13 mouse cellular contexts compared by ENCODE assay signal in genomic region chr7:74323194-74323593, GRCm38 (mm10).
DNase-seq lines count a peak whose midpoint lies in the region; ATAC-seq and TF ChIP-seq lines count a peak whose summit lies in the region.
"Had no signal": no experiment of that assay in that cellular context is flagged by ENCODE, and none has a peak within 500 bp of the region (broad histone marks: within the 10 kb centered on the region; RNA-seq: fewer than 3 reads in every experiment).

No protein-coding gene starts in this region.

- DNase-seq in kidney, adult 2 months, result no peak
- DNase-seq in R1 (ENCODE audit: low read depth, low spot score), result peak; percentile 5
- DNase-seq in induced T-regulatory cell, adult 2 months (ENCODE audit: low read depth), result peak; percentile 8
- DNase-seq in retina, postnatal 1 day, result no peak
- no peak for DNase-seq in frontal cortex, adult 2 months (ENCODE audit: extremely low spot score in 1 of 2, low spot score in 1 of 2)
- no peak for DNase-seq in frontal cortex, postnatal 10 days (ENCODE audit: low spot score in 2 of 2)
- DNase-seq: adrenal gland, postnatal 10 days; left cerebral cortex, postnatal 4 days; thymus, adult 18-20 months had no signal

- peaks cover 18% of the 10 kb centered on the region for H3K4me1 ChIP-seq in kidney, embryonic 15.5 days
- H3K4me1 ChIP-seq in kidney, adult 2 months (ENCODE audit: control insufficient read depth, insufficient read depth, low read length), result no peaks in the 10 kb centered on the region
- H3K4me1 ChIP-seq in cortical plate, adult 2 months (ENCODE audit: control insufficient read depth, insufficient read depth, low read length), result peaks cover 8% of the 10 kb centered on the region; the same call in 1 of the 2 replicates
- H3K4me1 ChIP-seq: liver, embryonic 12.5 days had no signal

- no peak for TF ChIP-seq CTCF in kidney, adult 2 months (conservative IDR thresholded peaks at IDR 0.05; ENCODE audit: insufficient read depth, insufficient read length, low read depth, low read length)
- no peak for TF ChIP-seq CTCF in cortical plate, adult 2 months (IDR thresholded peaks at IDR 0.05; ENCODE audit: extremely low read depth, insufficient read depth, low read length)

- peaks cover 6% of the 10 kb centered on the region; the same call in 1 of the 2 replicates for H3K36me3 ChIP-seq in kidney, embryonic 15.5 days
- peaks cover 2% of the 10 kb centered on the region for H3K36me3 ChIP-seq in kidney, adult 2 months (ENCODE audit: control insufficient read depth, insufficient read depth, low read length)
- H3K36me3 ChIP-seq: liver, embryonic 12.5 days had no signal

- no peak for TF ChIP-seq POLR2A in kidney, adult 2 months (IDR thresholded peaks at IDR 0.05; ENCODE audit: low read depth, low read length)
- no peak for TF ChIP-seq POLR2A in cortical plate, adult 2 months (IDR thresholded peaks at IDR 0.05; ENCODE audit: extremely low read depth, insufficient read depth, low read length)

- H3K4me2 ChIP-seq in kidney, embryonic 15.5 days, result no peak overlapping the region
- H3K4me2 ChIP-seq: liver, embryonic 12.5 days had no signal

- no peak overlapping the region for H3K27ac ChIP-seq in kidney, embryonic 15.5 days
- no peak overlapping the region for H3K27ac ChIP-seq in kidney, adult 2 months (ENCODE audit: insufficient read depth, low read depth, low read length)
- 0 out of 2 replicates have a peak overlapping the region, but pooled peaks have one; percentile 24 for H3K27ac ChIP-seq in cortical plate, adult 2 months (ENCODE audit: insufficient read depth, low read length)
- H3K27ac ChIP-seq: liver, embryonic 12.5 days had no signal

- no peak overlapping the region for H3K4me3 ChIP-seq in kidney, embryonic 15.5 days (replicated peaks)
- no peak overlapping the region for H3K4me3 ChIP-seq in kidney, adult 2 months (ENCODE audit: insufficient read depth, low read depth, low read length)
- no peak overlapping the region for H3K4me3 ChIP-seq in cortical plate, adult 2 months (ENCODE audit: insufficient read depth, low read length)
- H3K4me3 ChIP-seq: liver, embryonic 12.5 days; myocyte had no signal

- no peaks in the 10 kb centered on the region for H3K27me3 ChIP-seq in kidney, embryonic 15.5 days
- no peaks in the 10 kb centered on the region for H3K27me3 ChIP-seq in kidney, adult 2 months (replicated peaks; ENCODE audit: control insufficient read depth, insufficient read depth, low read length)
- H3K27me3 ChIP-seq: liver, embryonic 12.5 days had no signal

- H3K9ac ChIP-seq in kidney, embryonic 15.5 days, result no peak overlapping the region
- H3K9ac ChIP-seq: liver, embryonic 12.5 days had no signal

- H3K9me3 ChIP-seq in kidney, embryonic 15.5 days (replicated peaks), result no peaks in the 10 kb centered on the region
- H3K9me3 ChIP-seq: liver, embryonic 12.5 days had no signal

- 0 out of 2 replicates have a peak, but pooled peaks have one; percentile 34 for ATAC-seq in kidney, embryonic 15.5 days (replicated peaks; ENCODE audit: low FRiP score)
- ATAC-seq: liver, embryonic 12.5 days had no signal

Comparison
In these comparisons a context has a peak if more than half of its experiments do, and no peak if none do; other contexts are left out.
1. DNase-seq: peak in R1 (single experiment) and induced T-regulatory cell, adult 2 months (single experiment); none in kidney, adult 2 months (single experiment), retina, postnatal 1 day (single experiment), frontal cortex, adult 2 months (0 of 2) and frontal cortex, postnatal 10 days (0 of 2).